Mouse (Mus musculus) naive thymus-derived CD4-positive, alpha-beta T cell, adult 2 months (primary cell): Measurements from ENCODE around the gene Wnt7b.

Experiments
- DNase-seq: peaks from one replicate; pipeline ENCODE4 v3.0.0-alpha.2; 2011; ENCODE audit warnings: low read depth

Gene Wnt7b

GRCm38 (mm10) chr15:85582356-85582910 is at the start of gene Wnt7b:
Wnt7b (minus strand) TSS chr15:85582473.
- DNase-seq = no peak

GRCm38 (mm10) chr15:85631591-85631990 is 49.3 kb upstream of the Wnt7b start:
- DNase-seq = no peak

GRCm38 (mm10) chr15:85629924-85630545 is 47.8 kb upstream of the Wnt7b start:
- no peak for DNase-seq

- no peak for DNase-seq
These were observed 43.5 kb upstream of the Wnt7b start for GRCm38 (mm10) chr15:85625666-85626279.

GRCm38 (mm10) chr15:85622213-85622612 is 39.9 kb upstream of the Wnt7b start:
- no peak for DNase-seq

GRCm38 (mm10) chr15:85615537-85616100 is 33.3 kb upstream of the Wnt7b start:
- no peak for DNase-seq

- no peak for DNase-seq
These were observed 32.8 kb upstream of the Wnt7b start for GRCm38 (mm10) chr15:85615075-85615474.

- no peak for DNase-seq
These were observed 31.3 kb upstream of the Wnt7b start for GRCm38 (mm10) chr15:85613358-85614266.

- DNase-seq = peak; percentile 78
These were observed 30.5 kb upstream of the Wnt7b start for GRCm38 (mm10) chr15:85612660-85613357.

GRCm38 (mm10) chr15:85611701-85612520 is 29.6 kb upstream of the Wnt7b start:
- DNase-seq = no peak

GRCm38 (mm10) chr15:85610618-85611218 is 28.4 kb upstream of the Wnt7b start:
- DNase-seq = peak; percentile 90

- DNase-seq = no peak
These were observed 27.8 kb upstream of the Wnt7b start for GRCm38 (mm10) chr15:85610120-85610519.

GRCm38 (mm10) chr15:85609266-85610004 is 27.2 kb upstream of the Wnt7b start:
- DNase-seq = no peak

GRCm38 (mm10) chr15:85605962-85606610 is 23.8 kb upstream of the Wnt7b start:
- DNase-seq = no peak

GRCm38 (mm10) chr15:85604938-85605337 is 22.7 kb upstream of the Wnt7b start:
- DNase-seq = no peak

GRCm38 (mm10) chr15:85604507-85604906 is 22.2 kb upstream of the Wnt7b start:
- DNase-seq = no peak

- no peak for DNase-seq
These were observed 21.1 kb upstream of the Wnt7b start for GRCm38 (mm10) chr15:85603422-85603821.

- no peak for DNase-seq
These were observed 20.5 kb upstream of the Wnt7b start for GRCm38 (mm10) chr15:85602733-85603132.

- no peak for DNase-seq
These were observed 19.7 kb upstream of the Wnt7b start for GRCm38 (mm10) chr15:85602021-85602420.
